Mouse (Mus musculus): ENCODE measurements around the gene 1600002K03Rik. TPM values are rescaled to one million over a fixed set of nuclear protein-coding genes. Genes with fewer than 3 reads are reported as not detected.

1600002K03Rik gene
- polyA plus RNA-seq, 1 experiment from 2014 or later: 12.8 TPM

GRCm38 (mm10) chr10:80158307-80158986 is 14.3 kb upstream of the 1600002K03Rik start:
- peaks cover 41% of the 10 kb centered on the region for H3K36me3 ChIP-seq
- H3K4me3 ChIP-seq: 0 out of 2 replicates have a peak overlapping the region, but pooled peaks have one; percentile 7
- peaks cover 94% of the 10 kb centered on the region for H3K4me1 ChIP-seq
- ATAC-seq (ENCODE audit: insufficient number of reproducible peaks, low FRiP score, low TSS enrichment, low read depth): no peak
- peak overlapping the region; percentile 17; the same call in 1 of the 2 replicates for H3K9ac ChIP-seq
- H3K4me2 ChIP-seq: peak overlapping the region; percentile 77
- H3K9me3 ChIP-seq: no peaks in the 10 kb centered on the region
- H3K27me3 ChIP-seq: no peaks in the 10 kb centered on the region
- peak overlapping the region; percentile 92 for H3K27ac ChIP-seq
- WGBS: 6% methylated on average over 18 of the region's 18 CpGs

GRCm38 (mm10) chr10:80159021-80159560 is 13.7 kb upstream of the 1600002K03Rik start:
- ATAC-seq (ENCODE audit: insufficient number of reproducible peaks, low FRiP score, low TSS enrichment, low read depth): peak; percentile 0; the same call in 1 of the 2 replicates
- WGBS: 7% methylated on average over 12 of the region's 12 CpGs
- peaks cover 35% of the 10 kb centered on the region for H3K36me3 ChIP-seq

GRCm38 (mm10) chr10:80159561-80160454 is 12.9 kb upstream of the 1600002K03Rik start:
- Histone ChIP-seq H3K4me2 (peak overlapping the region; percentile 77), H3K9ac (0 out of 2 replicates have a peak overlapping the region, but pooled peaks have one; percentile 17), H3K4me1 (peaks cover 93% of the 10 kb centered on the region), H3K9me3 (no peaks in the 10 kb centered on the region), H3K27me3 (no peaks in the 10 kb centered on the region), H3K27ac (peak overlapping the region; percentile 92), H3K36me3 (peaks cover 28% of the 10 kb centered on the region), H3K4me3 (peak overlapping the region; percentile 45)
- under 1% methylated on average over 55 of the region's 55 CpGs for WGBS
- ATAC-seq (ENCODE audit: insufficient number of reproducible peaks, low FRiP score, low TSS enrichment, low read depth): peak; percentile 78

More at GRCm38 (mm10) chr10:80159021-80159560, 13.7 kb upstream of the 1600002K03Rik start:
- Histone ChIP-seq H3K4me2 (peak overlapping the region; percentile 77), H3K4me3 (peak overlapping the region; percentile 45), H3K4me1 (peaks cover 93% of the 10 kb centered on the region), H3K27me3 (no peaks in the 10 kb centered on the region), H3K9me3 (no peaks in the 10 kb centered on the region), H3K27ac (peak overlapping the region; percentile 92), H3K9ac (peak overlapping the region; percentile 17; the same call in 1 of the 2 replicates)

- Histone ChIP-seq H3K4me3 (peak overlapping the region; percentile 45), H3K4me1 (peaks cover 92% of the 10 kb centered on the region), H3K36me3 (peaks cover 19% of the 10 kb centered on the region), H3K27me3 (no peaks in the 10 kb centered on the region), H3K9me3 (no peaks in the 10 kb centered on the region), H3K27ac (peak overlapping the region; percentile 92), H3K4me2 (peak overlapping the region; percentile 77), H3K9ac (peak overlapping the region; percentile 7; the same call in 1 of the 2 replicates)
- no peak for ATAC-seq (ENCODE audit: insufficient number of reproducible peaks, low FRiP score, low TSS enrichment, low read depth)
- WGBS: 2% methylated on average over 33 of the region's 33 CpGs
Observed at GRCm38 (mm10) chr10:80160455-80161371, 12.0 kb upstream of the 1600002K03Rik start.

DNA sequence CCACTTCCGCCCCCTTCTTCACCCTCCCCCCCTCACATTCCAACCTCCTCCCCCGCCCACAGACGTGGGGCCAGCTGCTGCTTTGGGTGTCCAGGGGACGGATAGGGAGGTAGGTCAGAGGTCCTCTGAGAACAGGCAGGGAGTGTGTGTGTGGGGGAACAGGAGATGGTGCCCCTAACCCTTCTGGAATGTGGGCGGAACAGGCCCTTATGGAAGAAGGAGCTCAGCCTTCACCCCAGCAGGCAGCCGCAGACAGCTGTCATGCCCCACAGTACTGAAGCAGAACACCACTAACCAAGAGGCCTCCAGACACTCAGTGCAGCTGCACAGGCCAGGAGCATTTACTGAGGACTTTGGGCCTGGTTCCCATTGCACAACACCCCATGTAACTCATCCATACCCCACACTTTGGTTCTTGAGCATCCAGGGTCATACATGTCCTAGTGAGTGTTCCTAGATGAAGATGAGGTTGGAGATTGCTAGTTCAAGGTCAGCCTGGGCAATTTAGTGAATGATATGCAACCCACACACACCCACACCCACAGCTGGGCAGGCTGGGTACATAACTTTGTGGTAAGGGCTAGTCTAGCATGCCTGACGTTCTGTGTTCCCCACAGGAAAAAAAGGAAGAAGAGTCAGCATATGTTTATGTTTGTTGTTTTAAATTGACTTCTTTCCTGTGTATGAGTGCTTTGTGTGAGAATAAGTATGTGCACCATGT is 11.1 kb upstream of the 1600002K03Rik start:
- peak overlapping the region; percentile 45 for H3K4me3 ChIP-seq
- 10% methylated on average over 7 of the region's 7 CpGs for WGBS
- H3K27me3 ChIP-seq: no peaks in the 10 kb centered on the region
- H3K9ac ChIP-seq: no peak overlapping the region
- no peak for ATAC-seq (ENCODE audit: insufficient number of reproducible peaks, low FRiP score, low TSS enrichment, low read depth)
- H3K4me1 ChIP-seq: peaks cover 91% of the 10 kb centered on the region
- peak overlapping the region; percentile 92 for H3K27ac ChIP-seq
- peak overlapping the region; percentile 77 for H3K4me2 ChIP-seq
- H3K36me3 ChIP-seq: peaks cover 9% of the 10 kb centered on the region
- no peaks in the 10 kb centered on the region for H3K9me3 ChIP-seq

- H3K9me3 ChIP-seq: no peaks in the 10 kb centered on the region
- no peaks in the 10 kb centered on the region for H3K27me3 ChIP-seq
- no peak overlapping the region for H3K4me3 ChIP-seq
- H3K36me3 ChIP-seq: peaks cover 3% of the 10 kb centered on the region
- peaks cover 91% of the 10 kb centered on the region for H3K4me1 ChIP-seq
- no peak overlapping the region for H3K4me2 ChIP-seq
- no peak for ATAC-seq (ENCODE audit: insufficient number of reproducible peaks, low FRiP score, low TSS enrichment, low read depth)
- 78% methylated on average over 3 of the region's 3 CpGs for WGBS
- H3K27ac ChIP-seq: peak overlapping the region; percentile 92
- no peak overlapping the region for H3K9ac ChIP-seq
Observed at GRCm38 (mm10) chr10:80162243-80162608, 10.5 kb upstream of the 1600002K03Rik start.

- H3K4me3 ChIP-seq: no peak overlapping the region
- H3K9me3 ChIP-seq: no peaks in the 10 kb centered on the region
- H3K27me3 ChIP-seq: no peaks in the 10 kb centered on the region
- H3K36me3 ChIP-seq: no peaks in the 10 kb centered on the region
- no peak overlapping the region for H3K9ac ChIP-seq
- H3K27ac ChIP-seq: peak overlapping the region; percentile 92
- H3K4me1 ChIP-seq: peaks cover 86% of the 10 kb centered on the region
- H3K4me2 ChIP-seq: no peak overlapping the region
- 63% methylated on average over 6 of the region's 6 CpGs for WGBS
- no peak for ATAC-seq (ENCODE audit: insufficient number of reproducible peaks, low FRiP score, low TSS enrichment, low read depth)
Observed at GRCm38 (mm10) chr10:80162716-80163299, 9.9 kb upstream of the 1600002K03Rik start.

DNA sequence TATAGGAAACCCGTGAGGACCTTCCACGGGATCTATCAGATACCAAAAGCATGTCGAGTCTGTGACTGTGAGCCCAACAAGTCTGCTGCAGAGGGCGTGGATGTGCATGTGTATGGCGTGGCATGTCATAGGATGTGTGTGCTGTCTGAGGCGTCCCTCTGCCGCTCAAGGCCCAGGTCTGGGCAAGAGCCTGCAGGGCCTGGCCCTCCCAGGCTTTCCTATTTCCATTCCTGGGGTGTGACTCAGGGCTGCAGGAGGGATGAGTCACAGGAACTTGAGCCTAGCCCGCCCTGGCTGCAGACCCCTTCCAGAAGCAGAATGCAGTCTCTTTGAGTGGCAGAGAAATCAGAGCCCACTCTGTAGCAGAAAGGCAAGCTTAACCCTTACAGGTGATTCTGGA is 9.0 kb upstream of the 1600002K03Rik start:
- no peak for ATAC-seq (ENCODE audit: insufficient number of reproducible peaks, low FRiP score, low TSS enrichment, low read depth)
- H3K4me1 ChIP-seq: peaks cover 82% of the 10 kb centered on the region
- H3K9ac ChIP-seq: no peak overlapping the region
- H3K27me3 ChIP-seq: no peaks in the 10 kb centered on the region
- H3K4me3 ChIP-seq: no peak overlapping the region
- H3K9me3 ChIP-seq: no peaks in the 10 kb centered on the region
- H3K36me3 ChIP-seq: no peaks in the 10 kb centered on the region
- 57% methylated on average over 8 of the region's 8 CpGs for WGBS
- no peak overlapping the region for H3K4me2 ChIP-seq
- H3K27ac ChIP-seq: peak overlapping the region; percentile 92

DNA sequence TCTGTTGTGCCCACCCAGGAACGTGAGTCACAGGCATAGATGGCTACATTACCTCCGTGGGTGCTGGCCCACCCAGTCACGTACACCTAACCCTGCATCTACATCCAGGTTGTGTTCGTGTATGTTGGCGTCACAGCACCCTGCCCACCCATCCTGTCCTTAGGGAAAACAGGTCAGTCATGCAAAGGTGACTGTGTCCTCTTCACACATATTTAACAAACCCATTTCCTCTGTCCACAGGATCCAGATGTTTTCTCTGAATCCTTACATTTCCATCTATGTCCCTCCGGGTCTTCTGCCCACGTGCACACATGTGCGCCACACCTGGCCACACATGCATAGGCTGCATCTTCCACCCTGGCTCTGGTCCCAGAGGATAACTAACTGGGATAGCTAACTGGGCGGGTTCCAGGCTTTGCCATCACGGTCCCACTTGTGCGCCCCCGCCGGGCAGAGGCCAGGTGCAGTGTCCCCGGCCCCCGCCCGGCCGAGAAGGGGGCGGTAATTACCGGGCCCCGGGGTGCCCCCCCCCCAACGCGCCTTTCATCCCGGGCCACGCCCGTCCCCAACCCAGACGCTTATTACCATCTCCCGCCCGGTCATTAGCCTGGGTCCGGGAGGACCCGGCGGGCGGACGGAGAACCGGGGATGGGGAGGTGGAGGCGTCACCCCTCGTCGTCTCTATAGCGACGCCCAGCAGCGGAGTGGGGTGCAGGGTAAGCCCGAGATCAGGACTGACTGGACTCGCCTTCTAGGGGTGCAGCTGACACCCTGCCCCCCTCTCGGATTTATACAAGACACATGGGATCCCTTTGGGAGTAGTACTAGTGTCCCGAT is 8.4 kb upstream of the 1600002K03Rik start:
- Histone ChIP-seq H3K4me3 (peak overlapping the region; percentile 41), H3K27me3 (no peaks in the 10 kb centered on the region), H3K9me3 (no peaks in the 10 kb centered on the region), H3K27ac (peak overlapping the region; percentile 92), H3K4me1 (peaks cover 82% of the 10 kb centered on the region), H3K9ac (peak overlapping the region; percentile 27), H3K36me3 (no peaks in the 10 kb centered on the region), H3K4me2 (peak overlapping the region; percentile 94)
- WGBS: 6% methylated on average over 44 of the region's 44 CpGs
- no peak for ATAC-seq (ENCODE audit: insufficient number of reproducible peaks, low FRiP score, low TSS enrichment, low read depth)

DNA sequence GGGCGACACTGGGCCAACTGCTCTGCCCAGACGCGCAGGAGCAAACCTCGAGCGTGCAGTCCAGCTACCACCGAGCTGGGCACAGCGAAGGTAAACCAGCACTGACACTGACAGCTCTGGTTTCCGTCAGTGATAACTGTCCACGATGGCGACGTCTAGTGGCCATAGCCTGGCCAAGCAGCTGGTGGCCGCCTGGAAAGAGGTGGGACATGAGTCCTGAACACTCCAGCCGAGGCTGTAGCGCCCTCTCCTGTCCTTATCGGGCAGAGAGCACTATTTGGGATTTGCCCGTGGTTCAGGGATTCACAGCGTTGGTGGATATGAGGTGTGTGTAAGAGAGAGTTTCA is 7.8 kb upstream of the 1600002K03Rik start:
- peak overlapping the region; percentile 27 for H3K9ac ChIP-seq
- WGBS: under 1% methylated on average over 17 of the region's 17 CpGs
- peaks cover 4% of the 10 kb centered on the region for H3K36me3 ChIP-seq
- H3K4me2 ChIP-seq: peak overlapping the region; percentile 94
- H3K9me3 ChIP-seq: no peaks in the 10 kb centered on the region
- H3K4me1 ChIP-seq: peaks cover 82% of the 10 kb centered on the region
- peak overlapping the region; percentile 92 for H3K27ac ChIP-seq
- peak; percentile 11; the same call in 1 of the 2 replicates for ATAC-seq (ENCODE audit: insufficient number of reproducible peaks, low FRiP score, low TSS enrichment, low read depth)
- no peaks in the 10 kb centered on the region for H3K27me3 ChIP-seq
- peak overlapping the region; percentile 41 for H3K4me3 ChIP-seq
